Mouse (Mus musculus) liver, adult 2 months (tissue): Measurements from ENCODE around the gene Lrrfip1. TPM values are rescaled to one million over a fixed set of nuclear protein-coding genes. Genes with fewer than 3 reads are reported as not detected.

Source experiments
- DNase-seq: peaks from one replicate; pipeline ENCODE4 v3.0.0-alpha.2; 2011; ENCODE audit warnings: low read depth, low spot score; ENCODE audit errors: extremely low read depth
- H3K27ac ChIP-seq: fragments of 200-500 bp; replicated peaks from 2 replicates; pipeline ENCODE4 v1.5.1; 2012; ENCODE audit warnings: low read depth, mild to moderate bottlenecking, control low read depth, inconsistent platforms, low read length; ENCODE audit not compliant: insufficient read depth
- H3K27me3 ChIP-seq: fragments of 200-500 bp; 2 replicates; pipeline ENCODE4 v1.6.1; 2012; ENCODE audit warnings: mild to moderate bottlenecking, moderate library complexity, low read length, inconsistent platforms; ENCODE audit not compliant: control insufficient read depth, insufficient read depth
- H3K36me3 ChIP-seq: fragments of 200-500 bp; 2 replicates; pipeline ENCODE4 v1.6.1; 2012; ENCODE audit warnings: low read length, inconsistent platforms; ENCODE audit not compliant: control insufficient read depth, insufficient read depth
- H3K4me1 ChIP-seq: fragments of 200-500 bp; 2 replicates; pipeline ENCODE4 v1.6.1; 2011; ENCODE audit warnings: low read length; ENCODE audit not compliant: control insufficient read depth, insufficient read depth
- H3K4me3 ChIP-seq: fragments of 200-500 bp; 2 replicates; pipeline ENCODE4 v1.5.1; 2011; ENCODE audit warnings: low read depth, mild to moderate bottlenecking, control low read depth, low read length, moderate library complexity; ENCODE audit not compliant: insufficient read depth
- H3K79me2 ChIP-seq: fragments of 200-500 bp; 2 replicates; pipeline ENCODE4 v1.6.1; 2012; ENCODE audit warnings: inconsistent platforms, mild to moderate bottlenecking, low read length, moderate library complexity; ENCODE audit not compliant: control insufficient read depth, insufficient read depth
- H3K9ac ChIP-seq: fragments of 200-500 bp; 2 replicates; pipeline ENCODE4 v1.6.1; 2012; ENCODE audit warnings: low read depth, mild to moderate bottlenecking, control low read depth, inconsistent platforms, low read length
- CTCF ChIP-seq: fragments of 200-500 bp; IDR thresholded peaks from 2 replicates; pipeline ENCODE4 v1.5.1; 2011; ENCODE audit warnings: low read depth, low read length, control low read depth
- POLR2A ChIP-seq: fragments of 200-500 bp; IDR thresholded peaks from 2 replicates; pipeline ENCODE4 v1.6.1; 2011; ENCODE audit warnings: low read length, control low read depth; ENCODE audit not compliant: insufficient read depth; ENCODE audit errors: extremely low read depth
- WGBS: fragments of 180-500 bp; shearing (Covaris S2); methylation state at CpG from one replicate; pipeline ENCODE4 v1.1.7; 2018; 5-methylcytosine and 5-hydroxymethylcytosine counted together
- polyA plus RNA-seq: library from polyadenylated mRNA; depleted of rRNA; stranded (reverse); fragments of >200 nt; gene quantifications from 2 replicates; pipeline ENCODE4 v1.2.3, GENCODE M21; 2012
- total RNA-seq: library from RNA; depleted of rRNA; stranded (reverse); fragments of >200 nt; gene quantifications from 2 replicates; pipeline ENCODE4 v1.2.3, GENCODE M21; 2014

Lrrfip1 gene
- total and polyA plus RNA-seq, 2 experiments, result 4.8 to 22.4 TPM

DNA sequence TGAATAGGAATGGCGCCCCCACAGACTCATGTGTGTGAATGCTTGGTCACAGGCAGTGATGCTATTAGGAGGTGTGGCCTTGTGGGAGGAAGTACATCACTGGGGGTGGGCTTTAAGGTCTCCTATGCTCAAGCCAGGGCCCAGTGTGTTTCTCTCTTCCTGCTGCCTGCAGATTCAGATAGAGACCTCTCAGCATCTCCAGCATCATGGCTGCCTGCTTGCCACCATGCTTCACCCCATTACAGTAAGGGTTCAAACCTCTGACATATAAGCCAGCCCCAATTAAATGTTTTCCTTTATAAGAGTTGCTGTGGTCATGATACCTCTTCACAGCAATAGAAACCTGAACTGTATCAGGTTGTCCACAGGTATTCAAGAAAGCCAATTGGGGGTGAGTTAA, 2.6 kb upstream of the Lrrfip1 start:
- H3K27ac ChIP-seq, result no peak overlapping the region
- peaks cover 4% of the 10 kb centered on the region; the same call in 1 of the 2 replicates for H3K27me3 ChIP-seq
- TF ChIP-seq POLR2A (no peak), CTCF (no peak)
- no peaks in the 10 kb centered on the region for H3K4me1 ChIP-seq
- H3K79me2 ChIP-seq, result no peaks in the 10 kb centered on the region
- no peak overlapping the region for H3K9ac ChIP-seq
- DNase-seq, result no peak
- 100% methylated on average over 1 of the region's 1 CpGs for WGBS
- no peaks in the 10 kb centered on the region for H3K36me3 ChIP-seq
- H3K4me3 ChIP-seq, result no peak overlapping the region

DNA sequence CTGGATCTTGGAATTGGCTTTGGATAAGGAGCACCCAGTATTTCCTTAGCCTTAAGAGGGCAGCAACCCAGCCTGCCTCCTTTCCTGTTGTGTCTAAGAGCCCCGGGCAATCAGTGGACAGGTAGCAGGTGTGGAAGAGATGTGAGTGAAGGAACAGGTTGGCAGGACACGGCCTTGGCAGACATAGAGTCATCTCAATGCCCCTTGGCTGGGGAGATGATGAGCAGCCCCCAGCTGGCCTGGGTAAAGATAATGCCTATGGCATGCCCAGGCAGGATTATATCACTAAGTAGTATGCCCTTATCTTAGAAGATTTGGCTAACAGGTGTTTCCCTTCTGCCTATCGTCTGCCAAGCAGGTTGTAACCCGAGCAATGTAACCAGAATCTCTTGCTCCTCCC, 1.4 kb upstream of the Lrrfip1 start:
- no peak for TF ChIP-seq POLR2A
- TF ChIP-seq CTCF, result no peak
- H3K36me3 ChIP-seq, result no peaks in the 10 kb centered on the region
- H3K4me3 ChIP-seq, result no peak overlapping the region
- whole genome bisulfite sequencing, result 85% methylated on average over 4 of the region's 4 CpGs
- no peaks in the 10 kb centered on the region for H3K79me2 ChIP-seq
- peaks cover 2% of the 10 kb centered on the region; the same call in 1 of the 2 replicates for H3K4me1 ChIP-seq
- no peak for DNase-seq
- no peak overlapping the region for H3K27ac ChIP-seq
- no peak overlapping the region for H3K9ac ChIP-seq
- peaks cover 4% of the 10 kb centered on the region; the same call in 1 of the 2 replicates for H3K27me3 ChIP-seq

DNA sequence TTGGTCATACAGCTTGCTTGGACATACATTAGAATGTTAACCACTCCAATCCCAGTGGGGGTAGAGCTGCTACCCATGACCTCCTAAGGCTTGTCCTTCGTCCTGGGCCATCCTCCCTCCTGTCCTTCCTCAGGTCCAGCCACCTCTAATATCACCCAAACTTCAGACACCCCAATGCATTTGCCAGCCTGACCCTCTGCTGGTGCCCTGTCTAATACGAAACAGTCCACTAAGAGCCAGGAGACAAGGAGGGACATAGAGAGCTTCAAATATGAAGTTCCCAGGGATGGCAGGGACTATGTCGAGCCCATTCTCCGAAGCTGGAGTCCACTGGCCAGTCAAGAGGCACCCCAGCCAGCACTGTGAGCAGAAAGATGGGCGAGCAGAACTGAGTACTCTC, 896 bp upstream of the Lrrfip1 start:
- no peaks in the 10 kb centered on the region for H3K36me3 ChIP-seq
- no peak for DNase-seq
- H3K79me2 ChIP-seq, result no peaks in the 10 kb centered on the region
- peaks cover 4% of the 10 kb centered on the region; the same call in 1 of the 2 replicates for H3K27me3 ChIP-seq
- no peak overlapping the region for H3K27ac ChIP-seq
- no peak overlapping the region for H3K9ac ChIP-seq
- no peak overlapping the region for H3K4me3 ChIP-seq
- 91% methylated on average over 5 of the region's 5 CpGs for WGBS
- peaks cover 2% of the 10 kb centered on the region; the same call in 1 of the 2 replicates for H3K4me1 ChIP-seq
- no peak for TF ChIP-seq CTCF
- no peak for TF ChIP-seq POLR2A

DNA sequence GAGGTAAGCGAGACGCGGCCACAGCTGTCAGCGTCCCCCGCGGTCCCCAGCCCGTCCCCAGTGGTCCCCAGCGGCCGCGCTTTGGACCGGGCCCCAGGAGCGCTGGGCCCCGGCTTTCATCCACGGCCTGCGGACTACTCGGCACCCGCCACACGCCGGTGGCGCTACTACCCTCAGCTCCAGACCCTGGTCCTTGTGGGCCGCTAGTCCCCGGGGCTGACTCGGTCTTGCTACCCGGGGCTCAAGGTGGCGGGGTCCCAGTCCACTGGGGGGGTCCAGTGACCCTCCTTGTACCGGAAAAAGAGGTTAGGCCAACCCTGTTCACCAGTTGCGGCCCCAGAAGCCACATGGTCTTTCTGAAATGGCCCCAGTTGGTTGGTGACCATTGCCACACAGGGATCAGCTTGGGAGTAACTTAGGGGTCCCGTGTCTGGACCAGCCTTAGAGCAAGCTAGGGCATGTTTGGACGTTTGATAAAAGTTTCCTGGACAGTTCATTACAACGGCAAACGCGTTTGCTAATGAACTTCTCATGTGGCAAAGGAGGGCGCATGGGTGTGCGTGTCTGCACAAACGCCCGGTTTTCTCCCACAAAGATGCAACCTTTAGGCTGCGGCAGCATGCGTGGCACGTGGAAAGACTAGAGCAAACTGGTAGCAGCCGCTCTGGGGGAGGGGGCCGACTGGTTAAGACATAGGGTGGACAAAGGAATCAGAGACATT, 514 bp downstream of the Lrrfip1 start:
- 1% methylated on average over 41 of the region's 41 CpGs for WGBS

GRCm38 (mm10) chr1:90999911-91000601, 1.5 kb downstream of the Lrrfip1 start:
- no peak for DNase-seq
- Histone ChIP-seq H3K79me2 (no peaks in the 10 kb centered on the region), H3K9ac (no peak overlapping the region), H3K4me1 (peaks cover 2% of the 10 kb centered on the region; the same call in 1 of the 2 replicates), H3K27ac (no peak overlapping the region), H3K27me3 (peaks cover 4% of the 10 kb centered on the region; the same call in 1 of the 2 replicates), H3K4me3 (no peak overlapping the region), H3K36me3 (no peaks in the 10 kb centered on the region)
- TF ChIP-seq CTCF (no peak), POLR2A (no peak)
- WGBS, result 69% methylated on average over 10 of the region's 10 CpGs

More for the DNA sequence above, 514 bp downstream of the Lrrfip1 start:
- TF ChIP-seq CTCF (no peak), POLR2A (no peak)
- no peaks in the 10 kb centered on the region for H3K79me2 ChIP-seq
- peaks cover 4% of the 10 kb centered on the region; the same call in 1 of the 2 replicates for H3K27me3 ChIP-seq
- no peak for DNase-seq
- no peak overlapping the region for H3K27ac ChIP-seq
- H3K9ac ChIP-seq, result peak overlapping the region; percentile 79
- H3K36me3 ChIP-seq, result no peaks in the 10 kb centered on the region
- H3K4me3 ChIP-seq, result peak overlapping the region; percentile 95
- peaks cover 2% of the 10 kb centered on the region; the same call in 1 of the 2 replicates for H3K4me1 ChIP-seq
